Mouse (Mus musculus): ENCODE data around the gene Mpv17l2. TPM values are rescaled to one million over a fixed set of nuclear protein-coding genes. Genes with fewer than 3 reads are reported as not detected.

The Mpv17l2 gene
- total RNA-seq, 2 experiments from 2014 or later = 36.3 to 36.5 TPM

DNA sequence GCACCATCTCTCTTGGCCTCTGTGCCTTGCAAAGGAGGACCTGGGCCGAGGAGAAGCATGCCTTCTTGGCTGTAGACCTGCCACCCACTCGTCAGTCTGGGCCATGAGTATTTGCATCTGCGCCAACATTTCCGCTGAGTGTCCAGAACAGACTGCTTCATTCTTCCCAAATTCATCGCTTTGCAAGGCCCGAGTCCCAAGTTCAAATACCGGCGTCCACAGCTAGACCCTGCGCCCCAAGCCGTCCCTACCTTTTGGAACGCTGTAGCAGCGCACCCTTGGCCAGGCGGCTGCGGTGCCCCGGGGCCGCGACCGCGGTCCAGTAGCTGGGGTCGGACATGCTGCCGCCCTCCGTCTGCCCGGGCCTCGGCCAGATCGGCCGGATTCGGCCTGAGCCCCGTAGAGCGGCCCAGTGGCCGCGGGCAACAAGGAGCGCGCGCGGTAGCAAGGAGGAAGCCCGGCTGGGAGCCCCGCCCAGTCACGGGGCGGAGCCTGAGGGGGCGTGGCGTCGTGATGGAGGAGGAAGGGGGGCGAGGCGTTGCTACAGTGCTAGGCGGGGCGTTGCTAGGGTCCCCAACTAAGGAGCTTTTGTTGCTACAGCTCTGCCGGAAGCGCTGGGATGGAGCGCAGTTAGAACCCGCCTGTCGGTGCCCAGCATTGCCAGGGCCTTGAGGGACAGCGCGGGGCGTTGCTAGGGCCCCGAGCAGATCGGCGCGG lies 31.4 kb upstream of the Mpv17l2 start:
- intact Hi-C loops (cut with DNase I) = no loop called here
- peak; percentile 97 to 98 for DNase-seq (ENCODE audit: low spot score in 2 of 2)

DNA sequence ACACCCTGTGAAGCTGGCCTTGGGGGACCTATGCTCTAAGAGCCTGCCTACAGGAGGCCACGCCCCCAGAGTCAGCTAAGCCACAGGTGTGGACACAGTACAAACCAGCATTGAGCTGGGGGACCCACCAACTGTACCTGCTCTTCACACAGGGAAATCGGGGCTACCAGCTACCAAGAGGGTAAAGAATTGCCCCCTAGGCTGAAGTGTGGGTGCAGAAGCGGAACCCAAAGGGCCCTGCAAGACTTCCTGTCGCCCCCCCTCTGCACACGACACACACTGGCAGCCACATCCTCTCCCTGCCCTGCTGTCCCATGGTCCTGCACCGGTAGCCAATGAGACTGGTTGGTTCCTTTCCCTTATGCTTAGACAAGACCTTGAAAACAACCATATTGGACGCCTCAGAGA lies 30.6 kb upstream of the Mpv17l2 start:
- DNase-seq (ENCODE audit: low spot score in 2 of 2) = peak in 1 of 2 experiments; percentile 81
- intact Hi-C loops (cut with DNase I) = no loop called here

DNA sequence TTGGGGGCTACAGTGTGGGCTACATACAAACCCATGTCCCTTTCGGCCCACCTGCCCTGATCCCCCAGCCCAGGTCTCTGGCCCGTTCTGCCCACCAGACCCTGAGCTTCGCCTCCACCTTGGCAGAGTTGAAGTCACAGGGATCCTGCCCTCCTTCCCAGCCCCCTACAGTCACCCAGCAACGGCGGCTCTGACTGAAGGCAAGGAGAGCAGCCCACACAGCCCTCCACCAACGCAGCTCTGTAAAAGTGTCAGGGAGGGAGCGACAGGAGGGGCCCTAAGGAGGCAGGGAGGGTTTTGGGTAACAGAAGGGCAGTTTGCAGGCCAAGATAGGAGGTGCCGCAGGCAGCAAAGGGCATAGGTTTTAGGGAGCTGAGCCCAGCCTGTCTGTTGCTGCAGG lies 30.1 kb upstream of the Mpv17l2 start:
- peak in 1 of 2 experiments; percentile 61 for DNase-seq (ENCODE audit: low spot score in 2 of 2)
- intact Hi-C loops (cut with DNase I) = no loop called here

DNA sequence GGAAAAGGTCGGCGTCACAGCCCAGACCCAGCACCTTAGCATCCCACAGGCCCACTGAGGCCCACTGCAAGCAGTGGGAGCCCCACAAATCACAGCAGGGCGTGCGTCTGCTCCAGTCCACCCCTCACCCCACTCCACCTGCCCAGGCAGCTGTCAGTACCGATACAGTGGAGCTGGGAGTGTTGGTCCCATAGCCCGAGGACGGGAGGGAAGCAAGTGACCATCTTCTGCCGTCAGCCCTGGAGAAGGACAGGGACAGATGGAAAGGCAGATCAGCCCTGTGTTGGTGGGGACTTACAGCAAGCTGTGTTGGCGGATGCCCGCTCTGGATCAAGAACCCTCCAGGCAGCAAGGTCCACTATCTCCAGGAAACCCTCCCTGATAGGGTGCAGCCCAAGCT lies 28.3 kb upstream of the Mpv17l2 start:
- intact Hi-C loops (cut with DNase I) = no loop called here
- DNase-seq (ENCODE audit: low spot score in 2 of 2) = no peak

DNA sequence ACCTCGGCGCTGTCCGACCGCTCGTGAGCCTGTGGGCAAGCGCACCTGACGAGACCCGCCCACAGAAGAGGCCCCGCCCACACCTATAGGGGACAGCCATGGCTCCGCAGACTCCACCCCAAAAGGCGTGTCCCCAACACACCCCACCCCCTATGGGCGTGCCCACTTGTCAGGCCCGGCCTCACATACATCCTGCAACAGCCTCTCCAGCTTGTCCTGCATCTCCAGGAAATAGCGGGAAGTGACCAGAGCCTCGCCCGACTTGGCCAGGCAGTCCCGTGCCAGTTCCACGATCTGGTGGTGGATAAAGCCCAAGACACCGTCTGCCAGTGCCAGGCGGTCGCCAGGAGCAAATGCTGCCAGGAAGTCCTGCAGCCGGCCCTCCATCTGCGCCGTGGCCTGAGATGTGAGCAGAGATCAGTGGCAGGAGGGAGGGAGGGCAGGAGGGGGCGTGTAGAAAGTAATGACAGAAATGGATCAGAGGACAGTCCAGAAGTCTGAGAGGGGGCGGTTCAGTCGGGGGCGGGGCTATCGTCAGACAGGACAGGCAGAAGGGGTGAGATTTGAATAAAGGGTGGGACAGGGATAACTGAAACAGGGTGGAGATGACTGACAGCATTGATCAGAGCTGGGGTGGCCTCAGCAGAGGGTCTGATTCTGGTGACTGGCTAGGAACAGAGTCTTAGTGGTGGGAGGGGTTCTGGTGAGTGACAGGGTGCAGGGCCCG lies 27.4 kb upstream of the Mpv17l2 start:
- intact Hi-C loops (cut with DNase I) = no loop called here
- DNase-seq (ENCODE audit: low spot score in 2 of 2) = no peak

DNA sequence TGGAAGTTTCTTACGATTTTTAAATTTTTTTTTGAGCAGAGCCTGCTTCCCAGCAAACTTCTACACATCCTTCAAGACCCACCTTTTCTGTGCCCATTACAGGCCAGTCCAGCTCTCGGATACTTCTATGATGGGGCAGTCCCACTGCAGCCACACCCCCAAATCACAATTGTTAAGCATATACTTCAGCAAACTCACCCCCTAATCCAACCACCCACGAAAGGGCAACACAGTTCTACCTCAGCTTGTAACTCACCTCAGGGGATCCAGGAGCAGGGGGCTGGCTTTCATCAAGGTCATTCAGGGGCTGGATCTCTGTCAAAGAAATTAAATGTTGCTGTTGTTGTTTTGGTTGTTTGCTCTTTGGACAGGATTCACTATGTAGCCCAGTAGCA lies 26.3 kb upstream of the Mpv17l2 start:
- intact Hi-C loops (cut with DNase I) = no loop called here
- DNase-seq (ENCODE audit: low spot score in 2 of 2) = no peak

DNA sequence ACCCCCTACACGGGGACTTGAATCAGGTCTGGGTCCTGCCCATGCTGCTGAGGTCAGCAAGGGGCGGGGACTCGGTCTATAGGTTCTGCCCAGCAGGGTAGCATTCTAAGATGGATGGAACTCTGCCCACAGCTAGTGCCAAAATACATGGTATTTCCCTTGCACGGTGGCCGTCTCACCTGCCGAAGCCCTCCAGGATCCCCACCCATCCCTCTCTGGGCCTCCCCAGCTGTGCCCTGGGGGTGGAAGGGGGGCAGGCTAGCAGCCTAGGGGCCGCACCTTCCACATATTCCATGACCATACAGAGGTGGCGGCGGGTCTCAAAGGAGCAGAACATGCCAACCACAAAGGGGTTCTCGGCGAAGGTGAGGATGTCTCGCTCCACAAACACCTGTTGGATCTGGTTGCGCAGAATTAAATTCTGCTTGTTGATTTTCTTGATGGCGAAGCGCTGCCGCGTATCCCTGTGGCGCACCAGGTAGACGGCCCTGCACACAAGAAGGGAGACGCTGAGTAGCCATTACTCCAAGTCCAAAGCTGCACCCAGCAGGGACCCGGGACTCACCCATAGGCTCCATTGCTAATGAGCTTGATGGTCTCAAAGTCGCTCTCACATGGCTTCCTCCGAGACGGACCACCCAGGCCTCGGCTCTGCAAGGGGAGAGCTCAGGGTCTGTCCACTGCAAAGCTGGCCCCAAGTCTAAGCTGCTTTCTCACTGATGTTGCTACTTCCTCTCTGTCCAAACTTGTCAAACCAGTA lies 25.7 kb upstream of the Mpv17l2 start:
- intact Hi-C loops (cut with DNase I) = no loop called here
- DNase-seq (ENCODE audit: low spot score in 2 of 2) = no peak

DNA sequence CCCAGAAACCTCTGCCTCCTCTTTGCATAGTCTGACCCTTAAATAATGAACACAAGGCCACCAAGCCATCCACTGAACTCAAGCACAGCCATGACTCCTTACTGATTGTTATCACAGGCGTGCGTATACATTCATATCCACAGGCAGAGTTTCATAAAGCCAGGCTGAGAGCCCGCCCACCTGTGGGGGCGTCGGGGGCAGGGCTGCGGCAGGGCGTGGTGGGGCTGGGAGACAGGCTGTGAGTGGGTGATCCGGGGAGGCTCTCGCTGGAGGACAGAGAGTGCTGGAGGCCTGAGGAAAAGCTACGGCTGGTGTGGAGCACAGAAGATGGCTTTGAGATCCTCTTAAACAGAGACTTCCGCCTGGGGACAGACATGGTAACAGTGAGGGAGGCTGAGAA lies 19.3 kb upstream of the Mpv17l2 start:
- intact Hi-C loops (cut with DNase I) = no loop called here
- peak in 1 of 2 experiments; percentile 61 for DNase-seq (ENCODE audit: low spot score in 2 of 2)

DNA sequence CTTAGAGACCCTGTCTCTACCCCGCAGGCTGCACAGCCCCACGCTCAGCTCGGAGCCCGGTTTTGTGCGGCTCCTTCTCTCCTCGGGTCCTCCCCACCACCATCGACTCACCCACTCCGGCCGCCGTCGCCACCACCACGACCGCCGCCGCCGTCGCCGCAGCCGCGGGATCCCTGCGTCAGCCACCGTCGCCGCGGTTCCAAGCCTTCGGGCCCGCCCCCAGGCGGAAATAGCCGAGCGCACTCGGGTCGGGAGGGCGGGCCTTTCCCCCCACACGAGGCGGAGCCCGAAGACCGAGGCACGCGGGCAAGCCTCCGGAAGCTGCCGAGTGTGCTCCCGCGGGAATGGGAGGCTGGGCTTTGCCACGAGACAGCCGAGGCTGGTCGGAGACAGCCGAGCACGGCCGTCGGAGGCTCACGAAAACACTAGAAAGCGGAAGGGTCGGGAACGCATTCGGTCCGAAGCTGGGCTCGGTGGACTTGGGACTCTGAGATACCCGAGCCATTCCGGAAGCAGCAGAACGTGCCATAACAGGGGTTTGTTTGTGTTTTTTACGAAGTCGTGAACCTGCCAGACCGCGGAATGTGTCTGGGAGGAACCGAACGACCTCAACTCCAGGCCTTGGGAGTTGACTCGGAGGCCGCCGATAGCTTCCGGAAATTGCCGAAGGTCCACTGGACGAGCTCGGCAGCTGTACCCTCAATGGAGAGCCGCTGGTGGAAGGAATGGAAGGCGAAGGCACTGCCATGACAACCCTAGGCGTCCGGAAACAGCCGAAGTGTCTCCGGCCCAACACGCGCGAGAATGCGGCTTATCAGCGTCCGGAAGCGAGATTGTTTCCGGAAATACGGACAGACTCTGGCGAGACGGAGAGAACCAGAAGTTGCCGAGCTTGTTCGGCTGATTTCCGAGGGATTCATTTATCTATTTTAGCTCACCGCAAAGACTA lies 16.0 kb upstream of the Mpv17l2 start, which contains the start of gene Pik3r2:
Pik3r2 (minus strand) TSS at position 218 of the 949 bp plus-strand sequence.
- DNase-seq (ENCODE audit: low spot score in 2 of 2) = peak; percentile 99
- intact Hi-C loops (cut with DNase I) = no loop called here

DNA sequence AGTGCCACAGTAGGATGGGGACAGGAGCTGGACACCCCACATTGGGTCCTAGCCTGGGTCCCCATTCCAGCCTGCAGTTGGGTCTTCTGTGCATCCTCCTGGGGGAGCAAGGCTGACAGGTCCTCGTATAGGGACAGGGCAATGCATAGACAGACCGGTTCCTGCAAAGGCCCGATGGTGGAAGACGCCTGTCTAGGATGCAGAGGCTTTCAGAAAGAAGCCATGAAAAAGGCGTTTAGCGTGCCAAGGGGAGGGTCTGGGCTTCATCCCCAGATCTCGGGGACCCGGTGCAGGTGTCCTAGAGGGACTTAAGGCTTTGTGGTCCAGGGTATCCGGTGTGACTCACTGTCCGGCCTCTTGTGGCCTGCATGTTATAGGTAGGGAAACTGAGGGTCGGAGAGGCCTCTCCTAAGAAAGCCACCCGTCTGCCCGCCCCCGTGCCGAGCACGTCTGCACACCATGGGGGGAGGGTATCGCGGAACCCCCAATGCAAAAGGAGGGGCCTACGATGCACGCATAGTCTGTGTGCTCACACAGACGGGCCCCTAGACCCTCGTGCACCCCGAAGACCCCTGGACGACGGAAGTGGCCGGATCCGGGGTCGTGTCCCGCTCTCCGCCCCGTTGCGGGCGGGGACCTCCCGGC lies 15.2 kb upstream of the Mpv17l2 start:
- intact Hi-C loops (cut with DNase I) = no loop called here
- DNase-seq (ENCODE audit: low spot score in 2 of 2) = no peak

DNA sequence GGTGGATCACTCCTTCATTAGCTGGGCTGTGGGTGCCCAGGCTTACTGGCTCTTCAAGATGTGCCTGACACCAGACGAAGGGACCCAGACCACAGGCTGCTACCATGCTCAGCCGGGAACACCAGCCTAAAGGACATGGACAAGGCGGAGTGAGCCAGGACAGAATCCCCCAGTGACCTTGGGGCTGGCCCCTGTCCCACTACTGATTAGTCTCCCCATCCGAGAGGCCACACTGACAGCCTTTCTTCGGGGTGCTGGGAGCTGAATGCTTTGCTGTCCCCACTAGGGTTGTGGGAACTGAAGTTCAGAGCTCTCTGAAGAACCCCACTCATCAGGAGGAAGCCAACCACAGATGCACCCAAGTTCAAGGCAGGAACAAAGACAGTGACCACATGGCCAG lies 14.5 kb upstream of the Mpv17l2 start:
- intact Hi-C loops (cut with DNase I) = no loop called here

DNA sequence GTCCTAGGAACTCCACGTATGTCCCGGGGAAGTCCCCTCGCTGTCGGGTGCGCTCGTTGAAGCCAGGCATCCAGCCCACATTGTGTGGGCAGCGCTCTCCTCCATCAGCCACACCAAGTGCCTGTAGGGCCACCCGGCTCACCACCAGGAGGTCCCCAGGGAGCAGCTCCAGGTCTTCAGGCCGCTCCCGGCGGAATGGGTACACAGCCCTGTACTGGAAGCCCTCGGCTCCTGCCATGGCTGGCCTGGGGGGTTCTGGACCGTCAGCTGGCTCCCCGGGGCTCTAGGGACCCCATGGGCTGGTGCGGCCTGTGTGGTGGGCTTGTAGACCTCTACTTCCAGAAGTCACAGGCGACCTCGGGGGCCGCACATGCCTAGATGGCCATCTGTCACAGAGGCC lies 14.0 kb upstream of the Mpv17l2 start:
- DNase-seq (ENCODE audit: low spot score in 2 of 2) = no peak
- intact Hi-C loops (cut with DNase I) = no loop called here

More for the DNA sequence above, 14.5 kb upstream of the Mpv17l2 start:
- DNase-seq (ENCODE audit: low spot score in 2 of 2) = no peak

DNA sequence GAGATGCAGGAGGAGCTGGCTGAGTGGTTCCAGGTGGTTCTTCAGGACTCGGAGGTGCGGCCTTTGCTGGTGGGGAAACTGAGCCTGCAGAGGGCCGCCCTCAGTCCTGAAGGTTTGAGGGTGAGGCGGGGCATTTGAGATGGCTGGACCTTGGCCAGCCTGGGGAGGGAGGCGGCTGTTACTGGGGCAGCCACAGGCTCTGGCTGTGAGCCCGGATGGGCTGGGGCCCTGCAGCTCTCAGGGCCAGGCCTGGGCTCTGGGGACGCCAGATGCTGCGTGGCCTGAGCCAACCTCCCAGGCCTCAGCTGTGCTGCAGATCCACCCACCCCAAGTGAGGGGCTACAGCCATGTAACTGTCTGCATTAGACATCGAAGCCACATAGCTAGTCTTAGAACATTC lies 13.1 kb upstream of the Mpv17l2 start:
- DNase-seq (ENCODE audit: low spot score in 2 of 2) = peak in 1 of 2 experiments; percentile 69
- intact Hi-C loops (cut with DNase I) = no loop called here

DNA sequence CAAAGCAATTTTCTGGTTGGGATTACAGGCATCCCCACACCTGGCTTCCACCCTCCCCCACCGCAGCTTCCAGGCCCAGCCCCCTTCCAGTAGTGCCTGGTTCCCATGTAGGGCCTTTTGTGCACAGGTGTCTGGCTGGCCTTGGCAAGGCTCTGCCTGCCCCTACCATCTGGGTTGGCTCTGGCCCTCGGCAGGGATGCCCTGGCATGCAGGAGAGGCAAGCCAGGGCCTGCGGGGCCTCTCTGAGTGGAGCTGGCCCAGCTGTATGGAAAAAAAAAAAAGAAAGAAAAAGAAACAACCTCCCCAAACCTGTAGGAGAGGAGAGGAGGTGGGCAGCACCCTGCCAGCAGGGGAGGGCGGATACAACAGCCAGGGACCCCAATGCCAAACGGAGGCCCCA lies 12.7 kb upstream of the Mpv17l2 start:
- no peak for DNase-seq (ENCODE audit: low spot score in 2 of 2)
- intact Hi-C loops (cut with DNase I) = no loop called here

DNA sequence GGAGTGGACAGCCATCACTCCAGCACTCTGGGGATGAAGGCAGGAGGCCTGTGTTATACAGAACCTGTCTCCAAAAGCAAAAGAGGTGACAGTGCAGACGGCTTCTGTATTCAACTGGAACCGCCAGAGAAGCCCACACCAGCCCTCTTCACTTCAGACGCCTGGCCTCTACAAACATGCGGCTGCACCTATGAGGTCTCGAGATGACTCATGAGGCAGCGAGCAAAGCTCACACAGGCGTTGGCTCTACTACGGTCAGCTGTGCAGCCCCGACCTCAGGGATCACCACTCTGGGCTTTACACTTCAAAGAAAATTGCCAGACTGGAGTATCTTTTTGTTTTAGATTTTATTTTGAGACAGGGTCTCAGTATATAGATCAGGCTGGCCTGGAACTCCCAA lies 12.1 kb upstream of the Mpv17l2 start:
- intact Hi-C loops (cut with DNase I) = no loop called here
- no peak for DNase-seq (ENCODE audit: low spot score in 2 of 2)

DNA sequence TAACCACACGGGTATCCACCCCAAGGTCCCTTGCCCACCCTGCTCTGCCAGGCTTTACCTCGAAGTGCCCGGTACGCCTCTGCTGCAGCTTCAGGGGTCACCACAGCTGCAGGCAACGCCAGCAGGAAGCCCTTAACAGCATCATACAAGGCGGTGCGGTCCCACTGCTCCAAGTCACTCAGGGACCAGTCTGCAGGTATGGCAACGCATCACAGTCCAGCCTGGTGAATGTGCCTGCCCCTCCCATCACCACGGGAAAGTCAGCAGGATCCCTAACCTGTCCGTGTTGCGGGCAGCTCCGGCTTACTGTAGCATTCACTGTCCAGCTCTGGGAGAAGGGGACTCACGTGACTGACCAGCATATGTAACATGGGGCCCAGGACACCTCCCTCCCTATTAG lies 11.3 kb upstream of the Mpv17l2 start:
- intact Hi-C loops (cut with DNase I) = no loop called here

DNA sequence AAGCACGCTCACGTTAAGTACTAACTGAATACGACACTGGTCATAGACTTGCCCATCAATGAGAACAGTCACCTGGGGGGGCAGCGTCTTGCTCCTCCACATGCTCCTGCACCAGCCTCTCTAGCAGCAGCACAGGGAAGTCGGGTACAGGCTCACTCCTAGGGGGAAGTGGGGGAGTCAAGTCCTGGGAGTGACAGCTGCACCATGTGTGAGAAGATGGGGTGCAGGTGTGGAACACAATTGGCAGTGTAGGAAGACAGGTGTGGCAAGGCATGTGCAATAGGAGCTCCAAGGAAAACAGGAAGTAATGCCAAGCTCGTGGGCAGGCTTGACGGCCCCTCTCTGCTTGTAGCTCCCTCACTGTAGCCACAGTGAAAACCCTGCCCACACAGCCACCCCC lies 10.5 kb upstream of the Mpv17l2 start:
- no peak for DNase-seq (ENCODE audit: low spot score in 2 of 2)
- intact Hi-C loops (cut with DNase I) = no loop called here

More for the DNA sequence above, 11.3 kb upstream of the Mpv17l2 start:
- no peak for DNase-seq (ENCODE audit: low spot score in 2 of 2)

DNA sequence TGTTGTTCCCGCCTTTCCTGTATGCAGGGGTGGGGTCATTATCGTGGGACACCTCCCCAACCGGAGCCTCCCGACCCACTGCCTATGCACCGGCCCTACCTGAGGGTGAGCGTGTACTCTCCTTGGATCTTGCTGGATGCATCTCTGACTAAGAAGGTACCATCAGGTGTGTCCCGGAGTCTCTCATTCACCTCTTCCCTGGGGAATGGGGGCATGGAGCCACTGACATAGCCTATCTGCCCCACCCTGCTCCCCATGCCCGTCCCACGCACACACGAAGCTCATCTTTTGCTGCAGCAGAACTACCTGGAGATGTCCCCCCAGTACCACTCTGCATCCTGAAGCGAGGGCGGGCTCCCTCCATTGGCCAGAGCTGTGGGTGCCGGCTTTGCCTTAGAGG lies 10.0 kb upstream of the Mpv17l2 start:
- intact Hi-C loops (cut with DNase I) = no loop called here
- DNase-seq (ENCODE audit: low spot score in 2 of 2) = no peak

DNA sequence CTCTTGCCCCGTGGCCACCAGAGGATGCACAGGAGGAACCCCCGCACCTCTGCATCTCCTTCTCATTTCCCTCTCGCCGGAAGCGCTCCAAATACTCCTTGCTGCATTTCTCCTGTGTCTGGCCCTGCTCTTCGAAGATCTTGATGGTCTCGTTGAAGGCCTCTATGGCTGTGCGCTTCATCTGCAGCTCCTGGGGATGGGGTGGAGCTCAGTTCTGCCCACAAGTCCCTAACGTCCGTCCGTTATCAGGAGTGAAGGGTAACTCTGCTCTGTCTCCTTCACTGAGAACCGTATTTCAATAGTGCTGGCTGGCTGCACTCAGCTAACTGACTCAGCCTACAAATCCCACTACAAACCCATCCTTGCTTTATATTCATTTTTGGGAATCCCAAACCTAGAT lies 9.1 kb upstream of the Mpv17l2 start:
- intact Hi-C loops (cut with DNase I) = loop anchor here (5.0 kb wide), 1 partner anchor 72 kb away; no protein-coding TSS in a partner anchor
- no peak for DNase-seq (ENCODE audit: low spot score in 2 of 2)
